Mouse (Mus musculus): ENCODE data around the gene Slc35b2. TPM values are rescaled to one million over a fixed set of nuclear protein-coding genes. Genes with fewer than 3 reads are reported as not detected.

Gene Slc35b2
- total RNA-seq, 2 experiments from 2014 or later = 23.4 to 26.0 TPM

- DNase-seq = no peak
These were observed 18.3 kb upstream of the Slc35b2 start for GRCm38 (mm10) chr17:45545278-45545961.

- DNase-seq = no peak
These were observed 16.7 kb upstream of the Slc35b2 start for GRCm38 (mm10) chr17:45546941-45547340.

GRCm38 (mm10) chr17:45547461-45548190 is 16.0 kb upstream of the Slc35b2 start:
- no peak for DNase-seq

- no peak for DNase-seq
These were observed 14.8 kb upstream of the Slc35b2 start for GRCm38 (mm10) chr17:45548541-45549512.

GRCm38 (mm10) chr17:45549617-45550181 is 14.0 kb upstream of the Slc35b2 start, which contains the start of gene Tmem151b:
TSS of gene Tmem151b (minus strand) at chr17:45549677.
- DNase-seq = no peak

GRCm38 (mm10) chr17:45550253-45550652 is 13.4 kb upstream of the Slc35b2 start:
- no peak for DNase-seq

- DNase-seq = no peak
These were observed 12.4 kb upstream of the Slc35b2 start for GRCm38 (mm10) chr17:45551249-45551796.

GRCm38 (mm10) chr17:45551816-45552451 is 11.7 kb upstream of the Slc35b2 start:
- DNase-seq = peak; percentile 70 to 83

GRCm38 (mm10) chr17:45553065-45553464 is 10.6 kb upstream of the Slc35b2 start:
- no peak for DNase-seq

GRCm38 (mm10) chr17:45554420-45554819 is 9.3 kb upstream of the Slc35b2 start:
- DNase-seq = no peak

- DNase-seq = peak; percentile 95 to 98
These were observed 8.1 kb upstream of the Slc35b2 start, which contains the start of gene Nfkbie for GRCm38 (mm10) chr17:45555452-45556106. TSS of gene Nfkbie (plus strand) at chr17:45555703.

- DNase-seq = no peak
These were observed 7.6 kb upstream of the Slc35b2 start for GRCm38 (mm10) chr17:45556107-45556489.

- peak in 1 of 2 experiments; percentile 39 for DNase-seq
These were observed 7.0 kb upstream of the Slc35b2 start for GRCm38 (mm10) chr17:45556514-45557245.

GRCm38 (mm10) chr17:45557246-45557824 is 6.3 kb upstream of the Slc35b2 start:
- no peak for DNase-seq

- DNase-seq = peak in 1 of 2 experiments; percentile 22
These were observed 5.4 kb upstream of the Slc35b2 start for GRCm38 (mm10) chr17:45557998-45558862.

- no peak for DNase-seq
These were observed 3.7 kb upstream of the Slc35b2 start for GRCm38 (mm10) chr17:45559732-45560525.

GRCm38 (mm10) chr17:45563216-45563615 is 458 bp upstream of the Slc35b2 start:
- DNase-seq = no peak
